Mouse (Mus musculus) intestine, embryonic 16.5 days (tissue): ENCODE measurements around the gene Mrpl16. TPM values are rescaled to one million over a fixed set of nuclear protein-coding genes. Genes with fewer than 3 reads are reported as not detected.

ENCODE experiments used
- ATAC-seq: fragments of 200-750 bp; cut with Nextera tagmentation; 2 replicates; pipeline ENCODE4 v1.8.0; 2017; ENCODE audit warnings: moderate TSS enrichment, moderate library complexity
- H3K27ac ChIP-seq: fragments of 300-500 bp; sonication (generic); 2 replicates; pipeline ENCODE4 v1.5.1; 2014; ENCODE audit warnings: mild to moderate bottlenecking, low read length
- H3K27me3 ChIP-seq: fragments of 300-500 bp; sonication (generic); replicated peaks from 2 replicates; pipeline ENCODE4 v1.6.1; 2014; ENCODE audit warnings: low read length, control low read depth, mixed read lengths; ENCODE audit not compliant: control insufficient read depth, insufficient read depth
- H3K36me3 ChIP-seq: fragments of 300-500 bp; sonication (generic); 2 replicates; pipeline ENCODE4 v1.6.1; 2014; ENCODE audit warnings: low read length, control low read depth; ENCODE audit not compliant: control insufficient read depth, insufficient read depth
- H3K4me1 ChIP-seq: fragments of 300-500 bp; sonication (generic); 2 replicates; pipeline ENCODE4 v1.6.1; 2014; ENCODE audit warnings: low read length, control low read depth, mixed read lengths; ENCODE audit not compliant: control insufficient read depth, insufficient read depth
- H3K4me2 ChIP-seq: fragments of 300-500 bp; sonication (generic); 2 replicates; pipeline ENCODE4 v1.6.1; 2014; ENCODE audit warnings: low read depth, low read length, control low read depth
- H3K4me3 ChIP-seq: fragments of 300-500 bp; sonication (generic); 2 replicates; pipeline ENCODE4 v1.5.1; 2014; ENCODE audit warnings: mild to moderate bottlenecking, low read length
- H3K9ac ChIP-seq: fragments of 300-500 bp; sonication (generic); 2 replicates; pipeline ENCODE4 v1.6.1; 2014; ENCODE audit warnings: low read depth, low read length
- H3K9me3 ChIP-seq: fragments of 300-500 bp; sonication (generic); 2 replicates; pipeline ENCODE4 v1.6.1; 2016; ENCODE audit warnings: low read length, control low read depth; ENCODE audit not compliant: control insufficient read depth
- WGBS: fragments of 180-500 bp; shearing (Covaris S2); extraction: QIAGEN DNeasy Blood & Tissue Kit; methylation state at CpG from one replicate; pipeline ENCODE4 v1.1.7; 2014; 5-methylcytosine and 5-hydroxymethylcytosine counted together
- polyA plus RNA-seq: library from polyadenylated mRNA; unstranded; fragments of >200 nt; fragmentation: Nextera tagmentation; extraction: Ambion mirVana; gene quantifications from 2 replicates; pipeline ENCODE4 v1.2.1, GENCODE M21; 2015

Mrpl16 gene
- polyA plus RNA-seq, 1 experiment from 2014 or later: 62.2 TPM

GRCm38 (mm10) chr19:11813136-11813535 is 42.9 kb downstream of the Mrpl16 start:
- ATAC-seq: no peak
- Histone ChIP-seq H3K4me2 (no peak overlapping the region), H3K4me1 (peaks cover 34% of the 10 kb centered on the region), H3K9me3 (no peaks in the 10 kb centered on the region), H3K27ac (no peak overlapping the region), H3K9ac (no peak overlapping the region), H3K36me3 (no peaks in the 10 kb centered on the region), H3K27me3 (no peaks in the 10 kb centered on the region), H3K4me3 (no peak overlapping the region)
- 62% methylated on average over 4 of the region's 4 CpGs for WGBS

GRCm38 (mm10) chr19:11813649-11814048 is 43.5 kb downstream of the Mrpl16 start:
- 0 out of 2 replicates have a peak overlapping the region, but pooled peaks have one; percentile 43 for H3K27ac ChIP-seq
- H3K27me3 ChIP-seq: no peaks in the 10 kb centered on the region
- H3K36me3 ChIP-seq: no peaks in the 10 kb centered on the region
- H3K4me3 ChIP-seq: no peak overlapping the region
- no peaks in the 10 kb centered on the region for H3K9me3 ChIP-seq
- H3K4me1 ChIP-seq: peaks cover 34% of the 10 kb centered on the region
- no peak for ATAC-seq
- H3K9ac ChIP-seq: peak overlapping the region; percentile 12; the same call in 1 of the 2 replicates
- WGBS: 28% methylated on average over 8 of the region's 8 CpGs
- H3K4me2 ChIP-seq: no peak overlapping the region

- Histone ChIP-seq H3K4me3 (no peak overlapping the region), H3K4me1 (peaks cover 39% of the 10 kb centered on the region), H3K9ac (no peak overlapping the region), H3K36me3 (no peaks in the 10 kb centered on the region), H3K27ac (peak overlapping the region; percentile 25), H3K9me3 (no peaks in the 10 kb centered on the region), H3K27me3 (no peaks in the 10 kb centered on the region), H3K4me2 (no peak overlapping the region)
- 68% methylated on average over 6 of the region's 6 CpGs for WGBS
- ATAC-seq: peak; percentile 17
Observed at GRCm38 (mm10) chr19:11814742-11815333, 44.6 kb downstream of the Mrpl16 start.

GRCm38 (mm10) chr19:11816706-11817105 is 46.5 kb downstream of the Mrpl16 start:
- Histone ChIP-seq H3K27ac (peak overlapping the region; percentile 39; the same call in 1 of the 2 replicates), H3K27me3 (no peaks in the 10 kb centered on the region), H3K4me3 (peak overlapping the region; percentile 78; the same call in 1 of the 2 replicates), H3K4me2 (peak overlapping the region; percentile 67; the same call in 1 of the 2 replicates), H3K9ac (no peak overlapping the region), H3K36me3 (no peaks in the 10 kb centered on the region), H3K4me1 (peaks cover 33% of the 10 kb centered on the region), H3K9me3 (no peaks in the 10 kb centered on the region)
- WGBS: 43% methylated on average over 6 of the region's 6 CpGs
- ATAC-seq: no peak

GRCm38 (mm10) chr19:11817586-11817985 is 47.4 kb downstream of the Mrpl16 start:
- Histone ChIP-seq H3K4me3 (peak overlapping the region; percentile 78), H3K27ac (peak overlapping the region; percentile 88), H3K4me2 (peak overlapping the region; percentile 67), H3K9ac (peak overlapping the region; percentile 88), H3K36me3 (no peaks in the 10 kb centered on the region), H3K9me3 (no peaks in the 10 kb centered on the region), H3K27me3 (no peaks in the 10 kb centered on the region), H3K4me1 (peaks cover 28% of the 10 kb centered on the region)
- WGBS: 22% methylated on average over 5 of the region's 5 CpGs
- ATAC-seq: no peak

- Histone ChIP-seq H3K27ac (peak overlapping the region; percentile 88), H3K4me2 (peak overlapping the region; percentile 67), H3K9me3 (no peaks in the 10 kb centered on the region), H3K36me3 (no peaks in the 10 kb centered on the region), H3K27me3 (no peaks in the 10 kb centered on the region), H3K9ac (peak overlapping the region; percentile 88), H3K4me3 (peak overlapping the region; percentile 78), H3K4me1 (peaks cover 25% of the 10 kb centered on the region)
- peak; percentile 92 for ATAC-seq
- WGBS: under 1% methylated on average over 82 of the region's 83 CpGs
Observed at GRCm38 (mm10) chr19:11818199-11819142, 48.3 kb downstream of the Mrpl16 start.

GRCm38 (mm10) chr19:11819143-11819700 is 49.0 kb downstream of the Mrpl16 start, which contains the start of gene Stx3:
TSS of gene Stx3 (minus strand) at chr19:11819403.
- peak; percentile 2 for ATAC-seq
- Histone ChIP-seq H3K4me3 (peak within 1 kb of the TSS; percentile 78), H3K9me3 (no peaks in the 10 kb centered on the region), H3K4me2 (peak within 1 kb of the TSS; percentile 67), H3K27me3 (no peaks in the 10 kb centered on the region), H3K36me3 (no peaks in the 10 kb centered on the region), H3K27ac (peak within 1 kb of the TSS; percentile 88), H3K4me1 (peaks cover 21% of the 10 kb centered on the region), H3K9ac (peak within 1 kb of the TSS; percentile 88)
- under 1% methylated on average over 20 of the region's 20 CpGs for WGBS

- H3K27me3 ChIP-seq: no peaks in the 10 kb centered on the region
- no peaks in the 10 kb centered on the region for H3K9me3 ChIP-seq
- peak; percentile 73 for ATAC-seq
- H3K4me1 ChIP-seq: peaks cover 19% of the 10 kb centered on the region
- peak overlapping the region; percentile 88; the same call in 1 of the 2 replicates for H3K9ac ChIP-seq
- H3K27ac ChIP-seq: peak overlapping the region; percentile 80
- H3K4me3 ChIP-seq: peak overlapping the region; percentile 78
- no peaks in the 10 kb centered on the region for H3K36me3 ChIP-seq
- under 1% methylated on average over 15 of the region's 15 CpGs for WGBS
- H3K4me2 ChIP-seq: peak overlapping the region; percentile 67
Observed at GRCm38 (mm10) chr19:11819800-11820199, 49.6 kb downstream of the Mrpl16 start.

- Histone ChIP-seq H3K27ac (peak overlapping the region; percentile 48), H3K9ac (peak overlapping the region; percentile 88; the same call in 1 of the 2 replicates)
- WGBS: 37% methylated on average over 6 of the region's 6 CpGs
Observed at GRCm38 (mm10) chr19:11820211-11820610, 50.0 kb downstream of the Mrpl16 start.

More at GRCm38 (mm10) chr19:11820211-11820610, 50.0 kb downstream of the Mrpl16 start:
- Histone ChIP-seq H3K9me3 (no peaks in the 10 kb centered on the region), H3K4me1 (peaks cover 15% of the 10 kb centered on the region), H3K27me3 (no peaks in the 10 kb centered on the region), H3K36me3 (no peaks in the 10 kb centered on the region), H3K4me3 (peak overlapping the region; percentile 78), H3K4me2 (peak overlapping the region; percentile 67)
- no peak for ATAC-seq
